Mouse (Mus musculus) midbrain, postnatal 0 days (tissue): Measurements from ENCODE around the gene Shf. TPM values are rescaled to one million over a fixed set of nuclear protein-coding genes. Genes with fewer than 3 reads are reported as not detected.

Experiments
- ATAC-seq: fragments of 200-750 bp; cut with Nextera tagmentation; 2 replicates; pipeline ENCODE4 v1.8.0; 2017; ENCODE audit warnings: moderate number of reproducible peaks, mild to moderate bottlenecking, moderate TSS enrichment, moderate library complexity; ENCODE audit not compliant: low FRiP score
- DNase-seq: peaks from one replicate; pipeline ENCODE4 v3.0.0-alpha.2; 2015; ENCODE audit warnings: low spot score
- H3K27ac ChIP-seq: fragments of 300-500 bp; sonication (generic); 2 replicates; pipeline ENCODE4 v1.5.1; 2014; ENCODE audit warnings: low read depth, mild to moderate bottlenecking, low read length, mixed read lengths
- H3K27me3 ChIP-seq: fragments of 300-500 bp; sonication (generic); 2 replicates; pipeline ENCODE4 v1.6.1; 2014; ENCODE audit warnings: low read length, control low read depth, mixed read lengths; ENCODE audit not compliant: insufficient read depth
- H3K36me3 ChIP-seq: fragments of 300-500 bp; sonication (generic); 2 replicates; pipeline ENCODE4 v1.6.1; 2014; ENCODE audit warnings: low read length, control low read depth, mixed read lengths; ENCODE audit not compliant: insufficient read depth
- H3K4me1 ChIP-seq: fragments of 300-500 bp; sonication (generic); 2 replicates; pipeline ENCODE4 v1.6.1; 2014; ENCODE audit warnings: mild to moderate bottlenecking, control low read depth, antibody characterized with exemption, low read length, mixed read lengths; ENCODE audit not compliant: insufficient read depth
- H3K4me2 ChIP-seq: fragments of 300-500 bp; sonication (generic); 2 replicates; pipeline ENCODE4 v1.6.1; 2014; ENCODE audit warnings: low read depth, mild to moderate bottlenecking, low read length, mixed read lengths; ENCODE audit not compliant: poor library complexity, severe bottlenecking
- H3K4me3 ChIP-seq: fragments of 300-500 bp; sonication (generic); 2 replicates; pipeline ENCODE4 v1.5.1; 2014; ENCODE audit warnings: low read depth, mild to moderate bottlenecking, low read length, moderate library complexity
- H3K9ac ChIP-seq: fragments of 300-500 bp; sonication (generic); replicated peaks from 2 replicates; pipeline ENCODE4 v1.6.1; 2014; ENCODE audit warnings: mild to moderate bottlenecking, low read length, moderate library complexity, mixed read lengths; ENCODE audit not compliant: poor library complexity, severe bottlenecking
- H3K9me3 ChIP-seq: fragments of 300-500 bp; sonication (generic); 2 replicates; pipeline ENCODE4 v1.6.1; 2016; ENCODE audit warnings: low read length, control low read depth
- CTCF ChIP-seq: IDR thresholded peaks from 2 replicates; pipeline ENCODE4 v1.5.1; 2016; ENCODE audit warnings: antibody characterized with exemption, mild to moderate bottlenecking
- WGBS: fragments of 180-500 bp; shearing (Covaris S2); extraction: QIAGEN DNeasy Blood & Tissue Kit; methylation state at CpG from one replicate; pipeline ENCODE4 v1.1.7; 2014; 5-methylcytosine and 5-hydroxymethylcytosine counted together
- polyA plus RNA-seq: library from polyadenylated mRNA; unstranded; fragments of >200 nt; fragmentation: Nextera tagmentation; extraction: Ambion mirVana; gene quantifications from 2 replicates; pipeline ENCODE4 v1.2.1, GENCODE M21; 2015
- total RNA-seq: library from RNA; depleted of rRNA; stranded (reverse); fragments of >200 nt; gene quantifications from 2 replicates; pipeline ENCODE4 v1.2.3, GENCODE M21; 2014

Shf gene
- total and polyA plus RNA-seq, 2 experiments from 2014 or later, result 9.2 to 138 TPM

GRCm38 (mm10) chr2:122305097-122305892, 63.7 kb downstream of the Shf start:
- ATAC-seq (no peak), DNase-seq (no peak)
- no peak for TF ChIP-seq CTCF
- no peak overlapping the region for H3K4me3 ChIP-seq
- H3K27me3 ChIP-seq, result peaks cover 19% of the 10 kb centered on the region
- no peak overlapping the region for H3K9ac ChIP-seq
- H3K4me1 ChIP-seq, result peaks cover 4% of the 10 kb centered on the region; the same call in 1 of the 2 replicates
- no peaks in the 10 kb centered on the region for H3K36me3 ChIP-seq
- no peaks in the 10 kb centered on the region for H3K9me3 ChIP-seq
- WGBS, result 89% methylated on average over 16 of the region's 16 CpGs
- no peak overlapping the region for H3K27ac ChIP-seq
- H3K4me2 ChIP-seq, result no peak overlapping the region

DNA sequence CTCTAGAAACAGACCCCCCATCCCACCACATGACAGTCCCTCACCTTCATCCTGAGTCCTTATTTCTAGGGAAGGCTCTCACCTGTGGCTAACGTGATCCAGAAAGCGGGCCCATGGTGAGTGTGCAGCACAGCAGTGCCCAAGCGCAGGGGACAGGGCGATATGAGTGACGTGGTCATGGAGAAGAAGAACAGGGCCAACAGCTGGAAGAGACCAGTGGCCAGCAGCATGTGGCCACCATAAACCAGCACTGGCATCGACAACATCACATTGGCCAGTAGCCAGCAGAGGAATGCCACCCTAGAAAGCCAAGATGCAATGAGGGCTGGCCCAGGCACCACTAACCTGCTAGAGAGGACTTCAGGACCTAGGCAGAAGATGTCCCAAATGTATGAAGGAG, 64.4 kb downstream of the Shf start:
- Histone ChIP-seq H3K27ac (no peak overlapping the region), H3K36me3 (no peaks in the 10 kb centered on the region), H3K4me2 (no peak overlapping the region), H3K27me3 (peaks cover 27% of the 10 kb centered on the region), H3K4me1 (peaks cover 4% of the 10 kb centered on the region; the same call in 1 of the 2 replicates), H3K9me3 (no peaks in the 10 kb centered on the region), H3K9ac (no peak overlapping the region), H3K4me3 (no peak overlapping the region)
- DNase-seq, result no peak
- 91% methylated on average over 6 of the region's 6 CpGs for WGBS
- ATAC-seq, result no peak
- TF ChIP-seq CTCF, result no peak

DNA sequence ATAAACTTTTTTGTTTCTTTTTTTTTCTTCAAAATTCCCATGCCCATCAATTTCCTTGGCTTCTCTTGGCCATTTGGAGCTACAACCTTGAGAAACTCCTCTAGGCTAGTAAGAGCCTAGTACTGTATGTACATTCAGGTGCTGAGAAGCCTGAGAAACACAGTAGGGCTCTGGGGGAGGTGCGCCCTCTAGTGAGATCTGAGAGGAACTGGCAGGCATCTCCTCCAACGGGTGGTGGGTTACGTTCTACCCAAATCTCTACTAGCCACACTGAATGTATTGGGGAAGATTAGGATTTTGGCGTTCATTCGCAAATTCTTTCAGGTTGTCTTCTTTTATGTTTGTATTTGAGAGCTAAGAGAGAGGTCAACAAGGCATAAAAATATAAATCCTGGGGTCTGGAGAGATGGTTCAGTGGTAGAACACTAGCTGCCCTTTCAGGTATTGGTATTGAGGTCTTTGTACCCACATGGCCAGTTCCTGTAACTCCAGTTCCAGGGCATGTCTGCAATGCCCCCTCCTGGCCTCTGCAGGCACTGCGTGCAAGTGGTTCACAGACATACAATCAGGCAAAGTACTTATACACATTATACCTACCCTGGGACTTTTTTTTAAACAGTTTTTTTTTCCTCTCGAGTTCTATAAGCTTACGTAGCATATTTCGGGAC, 66.3 kb downstream of the Shf start:
- WGBS, result 9% methylated on average over 9 of the region's 9 CpGs
- peaks cover 45% of the 10 kb centered on the region for H3K27me3 ChIP-seq
- H3K9me3 ChIP-seq, result no peaks in the 10 kb centered on the region
- peak; percentile 89 for DNase-seq
- no peak overlapping the region for H3K27ac ChIP-seq
- H3K36me3 ChIP-seq, result no peaks in the 10 kb centered on the region
- ATAC-seq, result peak; percentile 57; the same call in 1 of the 2 replicates
- H3K4me1 ChIP-seq, result peaks cover 16% of the 10 kb centered on the region
- H3K4me2 ChIP-seq, result peak overlapping the region; percentile 74
- TF ChIP-seq CTCF, result peak; percentile 80
- no peak overlapping the region for H3K9ac ChIP-seq
- H3K4me3 ChIP-seq, result no peak overlapping the region

DNA sequence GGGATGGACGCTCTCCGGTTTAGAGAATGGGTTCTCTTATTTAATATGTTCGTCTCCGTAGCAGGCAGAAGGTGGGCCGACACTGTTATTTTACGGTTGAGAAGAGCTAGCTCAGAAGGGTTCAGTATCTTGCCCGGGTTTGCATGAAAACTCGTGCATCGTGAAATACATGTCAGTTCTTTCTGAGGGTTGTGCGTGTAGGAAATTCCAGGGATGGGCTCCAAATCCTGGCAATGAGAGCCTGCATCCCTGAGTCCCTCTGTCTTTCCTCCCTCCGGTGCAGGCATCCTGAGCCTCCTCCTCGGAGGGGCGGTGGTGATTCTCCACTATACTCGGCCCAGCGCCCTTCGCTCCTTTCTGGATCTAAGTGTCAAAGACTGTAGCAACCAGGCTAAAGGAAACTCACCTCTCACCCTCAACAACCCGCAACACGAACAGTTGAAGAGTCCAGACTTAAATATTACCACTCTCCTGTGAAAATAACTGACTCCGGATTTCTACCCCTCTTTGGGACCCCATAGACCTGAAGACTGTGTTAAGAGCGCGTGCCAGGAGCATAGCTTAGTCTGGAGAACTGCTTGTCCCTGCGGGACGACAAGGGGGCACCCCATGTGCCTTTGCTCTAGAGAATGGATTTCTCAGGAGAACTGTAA, 66.9 kb downstream of the Shf start:
- DNase-seq, result no peak
- whole genome bisulfite sequencing, result 7% methylated on average over 23 of the region's 23 CpGs
- no peak overlapping the region for H3K27ac ChIP-seq
- H3K36me3 ChIP-seq, result no peaks in the 10 kb centered on the region
- ATAC-seq, result no peak
- peak overlapping the region; percentile 39 for H3K4me3 ChIP-seq
- H3K4me1 ChIP-seq, result peaks cover 20% of the 10 kb centered on the region
- TF ChIP-seq CTCF, result no peak
- H3K27me3 ChIP-seq, result peaks cover 51% of the 10 kb centered on the region
- peak overlapping the region; percentile 42; the same call in 1 of the 2 replicates for H3K9ac ChIP-seq
- H3K4me2 ChIP-seq, result peak overlapping the region; percentile 74
- H3K9me3 ChIP-seq, result no peaks in the 10 kb centered on the region

- peak; percentile 40 for TF ChIP-seq CTCF
- peak overlapping the region; percentile 74 for H3K4me2 ChIP-seq
- no peak overlapping the region for H3K27ac ChIP-seq
- 1% methylated on average over 44 of the region's 48 CpGs for whole genome bisulfite sequencing
- H3K36me3 ChIP-seq, result no peaks in the 10 kb centered on the region
- H3K4me1 ChIP-seq, result peaks cover 20% of the 10 kb centered on the region
- DNase-seq (peak; percentile 56), ATAC-seq (peak; percentile 26)
- H3K9me3 ChIP-seq, result no peaks in the 10 kb centered on the region
- peak overlapping the region; percentile 39 for H3K4me3 ChIP-seq
- peak overlapping the region; percentile 42; the same call in 1 of the 2 replicates for H3K9ac ChIP-seq
- H3K27me3 ChIP-seq, result peaks cover 54% of the 10 kb centered on the region
Measured at GRCm38 (mm10) chr2:122301081-122301920, 67.7 kb downstream of the Shf start.
